Mouse (Mus musculus) ES-Bruce4 (cell line): ENCODE measurements around the gene 6330403K07Rik. TPM values are rescaled to one million over a fixed set of nuclear protein-coding genes. Genes with fewer than 3 reads are reported as not detected.

Experiments used
- H3K27ac ChIP-seq: 2 replicates; pipeline ENCODE4 v1.5.1; 2012; ENCODE audit warnings: low read length, inconsistent platforms; ENCODE audit not compliant: insufficient read depth
- H3K27me3 ChIP-seq: 2 replicates; pipeline ENCODE4 v1.6.1; 2012; ENCODE audit warnings: mild to moderate bottlenecking, low read length, inconsistent platforms; ENCODE audit not compliant: control insufficient read depth, poor library complexity, insufficient read depth, severe bottlenecking
- H3K36me3 ChIP-seq: 2 replicates; pipeline ENCODE4 v1.6.1; 2012; ENCODE audit warnings: inconsistent platforms, mild to moderate bottlenecking, low read length, moderate library complexity; ENCODE audit not compliant: control insufficient read depth, poor library complexity, insufficient read depth, severe bottlenecking
- H3K4me1 ChIP-seq: one replicate; pipeline ENCODE4 v1.8.1; 2011; ENCODE audit warnings: low read length; ENCODE audit not compliant: control insufficient read depth, insufficient read depth
- H3K4me3 ChIP-seq: 2 replicates; pipeline ENCODE4 v1.5.1; 2011; ENCODE audit warnings: low read depth, mild to moderate bottlenecking, low read length
- H3K9ac ChIP-seq: 2 replicates; pipeline ENCODE4 v1.6.1; 2012; ENCODE audit warnings: low read depth, mild to moderate bottlenecking, inconsistent platforms; ENCODE audit not compliant: poor library complexity, severe bottlenecking
- H3K9me3 ChIP-seq: replicated peaks from 2 replicates; pipeline ENCODE4 v1.6.1; 2012; ENCODE audit warnings: mild to moderate bottlenecking, low read length, inconsistent platforms; ENCODE audit not compliant: control insufficient read depth, poor library complexity, insufficient read depth, severe bottlenecking
- CTCF ChIP-seq: IDR thresholded peaks from one replicate; pipeline ENCODE4 v1.8.1; 2011; ENCODE audit warnings: low read depth, low read length
- EP300 ChIP-seq: IDR thresholded peaks from 2 replicates; pipeline ENCODE4 v1.6.1; 2011; ENCODE audit warnings: low read depth, low read length; ENCODE audit not compliant: insufficient read depth
- POLR2A ChIP-seq: IDR thresholded peaks from one replicate; pipeline ENCODE4 v1.8.1; 2011; ENCODE audit warnings: low read length; ENCODE audit not compliant: insufficient read depth
- polyA plus RNA-seq: library from polyadenylated mRNA; stranded (reverse); fragments of >200 nt; gene quantifications from 2 replicates; pipeline ENCODE4 v1.2.4, GENCODE M21; 2011; ENCODE audit warnings: low read depth; ENCODE audit not compliant: missing spikeins, insufficient read depth, insufficient read length

The 6330403K07Rik gene
- polyA plus RNA-seq, 1 experiment, result 4.3 TPM

GRCm38 (mm10) chr11:71032070-71032469, 1.2 kb downstream of the 6330403K07Rik start:
- Histone ChIP-seq H3K36me3 (peaks cover 14% of the 10 kb centered on the region), H3K27me3 (peaks cover 3% of the 10 kb centered on the region; the same call in 1 of the 2 replicates), H3K9ac (peak overlapping the region; percentile 36; the same call in 1 of the 2 replicates), H3K4me3 (peak overlapping the region; percentile 78), H3K9me3 (no peaks in the 10 kb centered on the region), H3K27ac (no peak overlapping the region), H3K4me1 (no peaks in the 10 kb centered on the region)
- no peak for TF ChIP-seq EP300
- no peak for TF ChIP-seq CTCF
- no peak for TF ChIP-seq POLR2A

DNA sequence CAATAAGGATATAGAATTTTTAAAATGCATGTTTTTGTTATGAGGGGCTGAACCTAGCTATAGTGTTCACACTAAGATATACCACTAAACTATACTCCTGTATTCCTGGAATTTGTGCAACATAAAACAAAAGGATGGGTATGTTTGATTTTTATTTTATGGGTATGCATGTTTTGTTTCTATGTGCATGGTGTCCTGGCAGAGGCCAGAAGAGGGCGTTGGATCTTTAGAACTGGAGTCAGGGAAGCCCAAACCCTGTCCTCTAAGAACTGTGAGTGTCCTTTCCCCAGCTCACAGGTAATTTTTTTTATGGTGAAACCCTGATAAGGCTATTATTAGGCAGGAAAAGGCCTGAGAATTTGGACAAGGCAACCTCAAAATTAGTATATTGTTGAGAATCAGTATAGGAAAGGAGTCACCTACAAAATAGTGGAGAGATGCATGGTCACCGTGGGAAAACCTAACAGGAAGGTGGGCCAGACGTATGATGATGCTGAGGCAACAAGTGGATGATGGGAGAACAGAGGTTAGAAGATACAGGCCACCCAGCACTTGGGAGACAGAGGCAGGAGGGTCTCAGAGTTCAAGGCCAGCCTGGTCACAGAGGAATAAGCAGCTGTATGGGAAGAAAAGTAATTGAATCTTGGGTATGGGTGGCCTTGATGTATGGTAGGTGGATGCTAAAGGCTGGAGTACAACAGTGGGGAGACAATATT, 3.8 kb downstream of the 6330403K07Rik start:
- Histone ChIP-seq H3K36me3 (peaks cover 38% of the 10 kb centered on the region), H3K4me3 (no peak overlapping the region), H3K9ac (no peak overlapping the region), H3K27me3 (no peaks in the 10 kb centered on the region), H3K9me3 (no peaks in the 10 kb centered on the region), H3K4me1 (no peaks in the 10 kb centered on the region), H3K27ac (no peak overlapping the region)
- TF ChIP-seq EP300, result no peak
- no peak for TF ChIP-seq POLR2A
- no peak for TF ChIP-seq CTCF

DNA sequence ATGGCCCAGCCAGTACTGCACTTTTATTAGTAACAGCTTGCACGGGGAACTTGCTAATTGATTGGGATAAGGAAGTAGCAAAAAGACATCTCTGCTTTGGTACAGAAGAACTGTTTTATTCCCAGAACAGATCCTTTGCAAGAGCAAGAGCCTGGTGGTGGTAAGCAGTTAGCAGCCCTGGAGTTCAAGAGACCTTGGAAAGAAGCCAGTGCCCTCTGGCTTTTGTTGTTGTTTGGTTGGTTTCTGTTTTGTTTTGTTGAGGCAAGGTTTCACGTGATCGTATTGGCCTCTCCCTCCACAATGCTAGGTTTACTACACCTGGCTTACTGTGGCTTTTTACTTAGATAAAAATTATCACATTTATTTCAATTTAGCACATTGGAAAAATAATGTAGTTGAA, 5.0 kb downstream of the 6330403K07Rik start:
- H3K9me3 ChIP-seq, result no peaks in the 10 kb centered on the region
- no peak overlapping the region for H3K9ac ChIP-seq
- TF ChIP-seq POLR2A (no peak), CTCF (no peak), EP300 (no peak)
- H3K27ac ChIP-seq, result no peak overlapping the region
- H3K4me1 ChIP-seq, result no peaks in the 10 kb centered on the region
- no peaks in the 10 kb centered on the region for H3K27me3 ChIP-seq
- peaks cover 49% of the 10 kb centered on the region for H3K36me3 ChIP-seq
- H3K4me3 ChIP-seq, result no peak overlapping the region

GRCm38 (mm10) chr11:71019201-71020068, 13.9 kb downstream of the 6330403K07Rik start, which contains the start of the genes Mis12 and Derl2:
Gene Mis12 (plus strand): TSS chr11:71019611.
Gene Derl2 (minus strand): TSS chr11:71019841.
- H3K4me3 ChIP-seq, result peak within 1 kb of the TSS; percentile 95
- H3K4me1 ChIP-seq, result no peaks in the 10 kb centered on the region
- H3K9ac ChIP-seq, result peak within 1 kb of the TSS; percentile 80
- no peaks in the 10 kb centered on the region for H3K27me3 ChIP-seq
- no peaks in the 10 kb centered on the region for H3K9me3 ChIP-seq
- peak within 1 kb of the TSS; percentile 73 for H3K27ac ChIP-seq
- H3K36me3 ChIP-seq, result peaks cover 31% of the 10 kb centered on the region
- peak; percentile 78 for TF ChIP-seq POLR2A
- no peak for TF ChIP-seq CTCF

- no peak overlapping the region for H3K27ac ChIP-seq
- H3K4me1 ChIP-seq, result no peaks in the 10 kb centered on the region
- peak overlapping the region; percentile 95 for H3K4me3 ChIP-seq
- H3K27me3 ChIP-seq, result no peaks in the 10 kb centered on the region
- H3K9ac ChIP-seq, result peak overlapping the region; percentile 70
- peaks cover 32% of the 10 kb centered on the region for H3K36me3 ChIP-seq
- no peak for TF ChIP-seq EP300
- no peak for TF ChIP-seq CTCF
- no peak for TF ChIP-seq POLR2A
- no peaks in the 10 kb centered on the region for H3K9me3 ChIP-seq
Measured at GRCm38 (mm10) chr11:71018416-71019200, 14.7 kb downstream of the 6330403K07Rik start.
